Mouse (Mus musculus) hindbrain, postnatal 0 days (tissue): ENCODE measurements at regions not wholly inside any gene's neighbourhood (a gene's known extent, or its start where the extent isn't known, plus 50 kb on each side); places are given as distances from the start of the nearest gene placed in this dataset.
"Not testable (repeated sequence)": the region's sequence is repeated elsewhere in the genome, so short reads cannot be mapped to it uniquely, and the experiment has no call there.

Source experiments
- ATAC-seq: fragments of 200-750 bp; cut with Nextera tagmentation; 2 replicates; pipeline ENCODE4 v1.8.0; 2017; ENCODE audit warnings: mild to moderate bottlenecking, moderate TSS enrichment, moderate library complexity
- DNase-seq: peaks from one replicate; pipeline ENCODE4 v3.0.0-alpha.2; 2015; ENCODE audit warnings: low spot score
- H3K27ac ChIP-seq: fragments of 300-500 bp; sonication (generic); 2 replicates; pipeline ENCODE4 v1.5.1; 2014; ENCODE audit warnings: mild to moderate bottlenecking
- H3K27me3 ChIP-seq: fragments of 300-500 bp; sonication (generic); 2 replicates; pipeline ENCODE4 v1.6.1; 2014; ENCODE audit warnings: low read length, mixed read lengths; ENCODE audit not compliant: insufficient read depth
- H3K36me3 ChIP-seq: fragments of 300-500 bp; sonication (generic); 2 replicates; pipeline ENCODE4 v1.6.1; 2014; ENCODE audit warnings: low read length, mixed read lengths; ENCODE audit not compliant: insufficient read depth
- H3K4me1 ChIP-seq: fragments of 300-500 bp; sonication (generic); 2 replicates; pipeline ENCODE4 v1.6.1; 2014; ENCODE audit warnings: antibody characterized with exemption, low read length, mixed read lengths; ENCODE audit not compliant: insufficient read depth
- H3K4me2 ChIP-seq: fragments of 300-500 bp; sonication (generic); 2 replicates; pipeline ENCODE4 v1.6.1; 2014; ENCODE audit warnings: low read depth, mild to moderate bottlenecking, low read length, moderate library complexity, mixed read lengths
- H3K4me3 ChIP-seq: fragments of 300-500 bp; sonication (generic); 2 replicates; pipeline ENCODE4 v1.5.1; 2014; ENCODE audit warnings: low read length
- H3K9ac ChIP-seq: fragments of 300-500 bp; sonication (generic); replicated peaks from 2 replicates; pipeline ENCODE4 v1.6.1; 2014; ENCODE audit warnings: mild to moderate bottlenecking, low read length, moderate library complexity, mixed read lengths
- H3K9me3 ChIP-seq: fragments of 300-500 bp; sonication (generic); 2 replicates; pipeline ENCODE4 v1.6.1; 2016; ENCODE audit warnings: low read length, mixed read lengths
- CTCF ChIP-seq: IDR thresholded peaks from 2 replicates; pipeline ENCODE4 v1.5.1; 2016; ENCODE audit warnings: antibody characterized with exemption, control low read depth, low read depth
- WGBS: fragments of 180-500 bp; shearing (Covaris S2); extraction: QIAGEN DNeasy Blood & Tissue Kit; methylation state at CpG from one replicate; pipeline ENCODE4 v1.1.7; 2014; 5-methylcytosine and 5-hydroxymethylcytosine counted together

DNA sequence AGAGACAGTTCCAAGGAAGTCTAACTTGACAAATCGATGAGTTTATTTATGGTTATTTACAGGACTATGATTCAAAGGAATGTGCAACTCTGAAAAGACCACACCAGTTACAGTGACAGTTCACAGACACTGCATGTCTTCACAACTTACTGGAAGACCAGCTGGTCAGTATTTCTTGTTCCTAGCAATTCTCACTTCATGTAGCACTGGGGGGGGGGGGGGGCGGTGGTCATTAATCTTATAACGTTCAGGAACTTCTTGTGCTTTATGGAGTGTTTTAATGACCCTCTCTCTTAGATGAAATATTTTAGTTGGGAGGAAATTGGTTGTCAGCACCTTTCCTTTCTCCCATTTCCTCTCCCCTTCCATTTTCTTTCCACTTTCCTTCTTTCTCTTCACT is 1752.1 kb upstream of the Cntnap5a start:
- Histone ChIP-seq H3K27me3 (no peaks in the 10 kb centered on the region), H3K27ac (no peak overlapping the region), H3K4me2 (no peak overlapping the region), H3K4me3 (no peak overlapping the region), H3K4me1 (no peaks in the 10 kb centered on the region), H3K9me3 (no peaks in the 10 kb centered on the region), H3K9ac (no peak overlapping the region), H3K36me3 (no peaks in the 10 kb centered on the region)
- WGBS, result 65% methylated on average over 3 of the region's 3 CpGs
- DNase-seq, result no peak
- ATAC-seq, result no peak
- TF ChIP-seq CTCF, result no peak

DNA sequence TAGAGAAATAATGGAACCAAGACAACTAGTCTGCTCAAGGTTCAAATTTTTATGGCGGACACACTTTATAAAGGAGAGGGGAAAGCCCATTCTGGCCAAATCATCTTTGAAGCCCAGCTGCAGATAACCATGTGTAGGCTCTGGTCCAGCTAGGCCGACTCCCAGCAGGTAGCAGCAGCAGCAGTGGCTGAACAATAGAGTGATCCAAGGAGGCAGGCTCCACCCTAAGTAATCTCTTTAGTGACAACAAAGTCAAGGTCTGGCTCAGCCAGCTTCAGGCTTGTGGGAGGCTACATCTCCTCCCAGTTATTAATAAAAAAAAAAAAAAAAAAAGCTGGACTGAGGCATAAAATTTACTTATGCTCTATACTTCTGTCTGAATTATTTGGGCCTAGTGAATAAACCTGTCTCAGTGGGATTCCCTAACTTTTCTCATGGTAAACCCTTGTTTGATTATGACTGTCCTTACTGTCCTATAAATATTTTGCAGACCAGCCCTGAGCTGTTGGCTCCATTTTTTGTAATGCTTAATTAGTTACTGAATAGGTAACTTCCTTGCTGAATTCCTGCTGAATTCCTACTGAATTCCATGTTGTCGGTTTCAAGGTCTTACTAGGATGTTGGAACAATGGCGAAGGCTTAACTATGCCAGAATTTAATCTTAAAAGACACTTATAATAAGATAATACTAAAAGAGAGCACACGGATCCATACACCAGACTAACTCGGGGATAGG is 1726.4 kb upstream of the Cntnap5a start:
- no peaks in the 10 kb centered on the region for H3K36me3 ChIP-seq
- ATAC-seq (no peak), DNase-seq (no peak)
- WGBS, result 78% methylated on average over 6 of the region's 6 CpGs
- no peak overlapping the region for H3K4me2 ChIP-seq
- no peak overlapping the region for H3K27ac ChIP-seq
- no peaks in the 10 kb centered on the region for H3K9me3 ChIP-seq
- no peak overlapping the region for H3K4me3 ChIP-seq
- TF ChIP-seq CTCF, result no peak
- no peaks in the 10 kb centered on the region for H3K4me1 ChIP-seq
- H3K27me3 ChIP-seq, result no peaks in the 10 kb centered on the region
- H3K9ac ChIP-seq, result no peak overlapping the region

DNA sequence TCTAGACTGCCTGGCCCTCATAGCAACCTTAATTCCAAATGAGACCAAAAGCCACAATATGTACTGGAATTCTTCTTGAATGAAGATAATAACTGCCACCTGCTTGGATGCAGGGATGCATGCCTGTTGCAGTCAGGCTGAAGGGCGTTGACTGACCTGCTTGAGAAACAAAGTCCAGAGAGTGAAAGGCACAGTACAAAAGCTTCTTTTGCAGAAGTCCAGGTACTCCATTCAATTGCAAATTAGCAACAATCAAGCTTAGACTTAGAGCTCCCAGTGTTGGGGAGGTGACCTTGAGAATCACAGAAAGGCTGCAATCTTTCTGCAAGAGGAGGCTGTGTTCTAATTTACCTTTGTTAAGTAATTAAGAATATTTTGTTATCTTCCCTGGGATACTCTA is 1725.3 kb upstream of the Cntnap5a start:
- H3K36me3 ChIP-seq, H3K4me1 ChIP-seq, DNase-seq, H3K4me3 ChIP-seq, H3K9me3 ChIP-seq, H3K27ac ChIP-seq, ATAC-seq, H3K9ac ChIP-seq, H3K4me2 ChIP-seq, H3K27me3 ChIP-seq: not testable (repeated sequence)
- WGBS, result 59% methylated on average over 1 of the region's 1 CpGs

- H3K27ac ChIP-seq, H3K36me3 ChIP-seq: not testable (repeated sequence)
Measured at GRCm38 (mm10) chr1:113963931-113964330, 1720.6 kb upstream of the Cntnap5a start.

GRCm38 (mm10) chr1:113964431-113964830 is 1720.1 kb upstream of the Cntnap5a start:
- no peak overlapping the region for H3K9ac ChIP-seq
- no peak for TF ChIP-seq CTCF
- no peak for DNase-seq

More at GRCm38 (mm10) chr1:113963931-113964330, 1720.6 kb upstream of the Cntnap5a start:
- DNase-seq, H3K4me2 ChIP-seq, H3K9ac ChIP-seq, H3K4me1 ChIP-seq, H3K4me3 ChIP-seq, ATAC-seq, H3K27me3 ChIP-seq, H3K9me3 ChIP-seq: not testable (repeated sequence)
- 50% methylated on average over 2 of the region's 2 CpGs for WGBS

GRCm38 (mm10) chr1:113970617-113971016 is 1713.9 kb upstream of the Cntnap5a start:
- Histone ChIP-seq H3K4me2 (no peak overlapping the region), H3K27me3 (no peaks in the 10 kb centered on the region), H3K9ac (no peak overlapping the region), H3K27ac (no peak overlapping the region), H3K4me3 (no peak overlapping the region), H3K4me1 (no peaks in the 10 kb centered on the region), H3K9me3 (no peaks in the 10 kb centered on the region), H3K36me3 (no peaks in the 10 kb centered on the region)
- WGBS, result 86% methylated on average over 1 of the region's 1 CpGs
- no peak for TF ChIP-seq CTCF
- no peak for DNase-seq
- ATAC-seq, result no peak

More at GRCm38 (mm10) chr1:113964431-113964830, 1720.1 kb upstream of the Cntnap5a start:
- no peak for ATAC-seq
- Histone ChIP-seq H3K27ac (no peak overlapping the region), H3K36me3 (no peaks in the 10 kb centered on the region), H3K4me3 (no peak overlapping the region), H3K27me3 (no peaks in the 10 kb centered on the region), H3K4me1 (no peaks in the 10 kb centered on the region), H3K4me2 (no peak overlapping the region), H3K9me3 (no peaks in the 10 kb centered on the region)
- WGBS, result 64% methylated on average over 2 of the region's 2 CpGs

GRCm38 (mm10) chr1:113980111-113980510 is 1704.4 kb upstream of the Cntnap5a start:
- H3K9ac ChIP-seq, result no peak overlapping the region
- no peak overlapping the region for H3K4me2 ChIP-seq
- no peak for ATAC-seq
- no peaks in the 10 kb centered on the region for H3K36me3 ChIP-seq
- H3K9me3 ChIP-seq, result no peaks in the 10 kb centered on the region
- no peaks in the 10 kb centered on the region for H3K27me3 ChIP-seq
- DNase-seq, result no peak
- no peak for TF ChIP-seq CTCF
- no peak overlapping the region for H3K4me3 ChIP-seq
- H3K27ac ChIP-seq, result no peak overlapping the region
- H3K4me1 ChIP-seq, result no peaks in the 10 kb centered on the region
